Mouse (Mus musculus): ENCODE results near the gene Rnf123. TPM values are rescaled to one million over a fixed set of nuclear protein-coding genes. Genes with fewer than 3 reads are reported as not detected.

Gene Rnf123
- polyA plus RNA-seq, 1 experiment = 82.8 TPM

GRCm38 (mm10) chr9:108123916-108124315, 40.8 kb upstream of the Rnf123 start:
- H3K27ac ChIP-seq (ENCODE audit: control insufficient read depth, insufficient read depth, low read depth, low read length) = no peak overlapping the region
- H3K27me3 ChIP-seq (ENCODE audit: control insufficient read depth, insufficient read depth, low read length) = no peaks in the 10 kb centered on the region
- no peaks in the 10 kb centered on the region for H3K36me3 ChIP-seq (ENCODE audit: control insufficient read depth, insufficient read depth, low read length)
- H3K4me3 ChIP-seq (ENCODE audit: control insufficient read depth, low read depth, low read length) = no peak overlapping the region
- H3K4me1 ChIP-seq (ENCODE audit: control insufficient read depth, insufficient read depth, low read length) = no peaks in the 10 kb centered on the region; the same call in 1 of the 2 replicates
- TF ChIP-seq CTCF (IDR thresholded peaks at IDR 0.05; ENCODE audit: control insufficient read depth, insufficient read depth, insufficient replicate concordance, low read depth, low read length) (no peak), POLR2A (IDR thresholded peaks at IDR 0.05; ENCODE audit: control insufficient read depth, low read depth, low read length) (no peak)

- Histone ChIP-seq H3K4me3 (ENCODE audit: control insufficient read depth, low read depth, low read length) (no peak overlapping the region), H3K27me3 (ENCODE audit: control insufficient read depth, insufficient read depth, low read length) (no peaks in the 10 kb centered on the region), H3K4me1 (ENCODE audit: control insufficient read depth, insufficient read depth, low read length) (no peaks in the 10 kb centered on the region; the same call in 1 of the 2 replicates), H3K36me3 (ENCODE audit: control insufficient read depth, insufficient read depth, low read length) (no peaks in the 10 kb centered on the region), H3K27ac (ENCODE audit: control insufficient read depth, insufficient read depth, low read depth, low read length) (no peak overlapping the region)
- no peak for TF ChIP-seq CTCF (IDR thresholded peaks at IDR 0.05; ENCODE audit: control insufficient read depth, insufficient read depth, insufficient replicate concordance, low read depth, low read length)
- TF ChIP-seq POLR2A (IDR thresholded peaks at IDR 0.05; ENCODE audit: control insufficient read depth, low read depth, low read length) = no peak
Observed at GRCm38 (mm10) chr9:108121170-108121969, 38.2 kb upstream of the Rnf123 start.

- no peak for TF ChIP-seq POLR2A (IDR thresholded peaks at IDR 0.05; ENCODE audit: control insufficient read depth, low read depth, low read length)
- no peak for TF ChIP-seq CTCF (IDR thresholded peaks at IDR 0.05; ENCODE audit: control insufficient read depth, insufficient read depth, insufficient replicate concordance, low read depth, low read length)
- H3K4me3 ChIP-seq (ENCODE audit: control insufficient read depth, low read depth, low read length) = no peak overlapping the region
- no peaks in the 10 kb centered on the region; the same call in 1 of the 2 replicates for H3K4me1 ChIP-seq (ENCODE audit: control insufficient read depth, insufficient read depth, low read length)
- H3K36me3 ChIP-seq (ENCODE audit: control insufficient read depth, insufficient read depth, low read length) = no peaks in the 10 kb centered on the region
- H3K27me3 ChIP-seq (ENCODE audit: control insufficient read depth, insufficient read depth, low read length) = no peaks in the 10 kb centered on the region
- no peak overlapping the region for H3K27ac ChIP-seq (ENCODE audit: control insufficient read depth, insufficient read depth, low read depth, low read length)
Observed at GRCm38 (mm10) chr9:108120671-108121070, 37.5 kb upstream of the Rnf123 start.

GRCm38 (mm10) chr9:108119891-108120411, 36.8 kb upstream of the Rnf123 start:
- TF ChIP-seq POLR2A (IDR thresholded peaks at IDR 0.05; ENCODE audit: control insufficient read depth, low read depth, low read length) (no peak), CTCF (IDR thresholded peaks at IDR 0.05; ENCODE audit: control insufficient read depth, insufficient read depth, insufficient replicate concordance, low read depth, low read length) (no peak)
- Histone ChIP-seq H3K4me1 (ENCODE audit: control insufficient read depth, insufficient read depth, low read length) (peaks cover 4% of the 10 kb centered on the region), H3K4me3 (ENCODE audit: control insufficient read depth, low read depth, low read length) (no peak overlapping the region), H3K27ac (ENCODE audit: control insufficient read depth, insufficient read depth, low read depth, low read length) (no peak overlapping the region), H3K27me3 (ENCODE audit: control insufficient read depth, insufficient read depth, low read length) (no peaks in the 10 kb centered on the region), H3K36me3 (ENCODE audit: control insufficient read depth, insufficient read depth, low read length) (no peaks in the 10 kb centered on the region)

GRCm38 (mm10) chr9:108117143-108117542, 34.0 kb upstream of the Rnf123 start:
- Histone ChIP-seq H3K27ac (ENCODE audit: control insufficient read depth, insufficient read depth, low read depth, low read length) (no peak overlapping the region), H3K36me3 (ENCODE audit: control insufficient read depth, insufficient read depth, low read length) (no peaks in the 10 kb centered on the region), H3K4me1 (ENCODE audit: control insufficient read depth, insufficient read depth, low read length) (peaks cover 14% of the 10 kb centered on the region), H3K27me3 (ENCODE audit: control insufficient read depth, insufficient read depth, low read length) (no peaks in the 10 kb centered on the region), H3K4me3 (ENCODE audit: control insufficient read depth, low read depth, low read length) (no peak overlapping the region)
- TF ChIP-seq POLR2A (IDR thresholded peaks at IDR 0.05; ENCODE audit: control insufficient read depth, low read depth, low read length) (no peak), CTCF (IDR thresholded peaks at IDR 0.05; ENCODE audit: control insufficient read depth, insufficient read depth, insufficient replicate concordance, low read depth, low read length) (no peak)

GRCm38 (mm10) chr9:108115290-108116077, 32.3 kb upstream of the Rnf123 start:
- Histone ChIP-seq H3K27ac (ENCODE audit: control insufficient read depth, insufficient read depth, low read depth, low read length) (no peak overlapping the region), H3K27me3 (ENCODE audit: control insufficient read depth, insufficient read depth, low read length) (no peaks in the 10 kb centered on the region), H3K4me3 (ENCODE audit: control insufficient read depth, low read depth, low read length) (peak overlapping the region; percentile 37), H3K4me1 (ENCODE audit: control insufficient read depth, insufficient read depth, low read length) (peaks cover 14% of the 10 kb centered on the region), H3K36me3 (ENCODE audit: control insufficient read depth, insufficient read depth, low read length) (no peaks in the 10 kb centered on the region)
- TF ChIP-seq POLR2A (IDR thresholded peaks at IDR 0.05; ENCODE audit: control insufficient read depth, low read depth, low read length) = no peak
- TF ChIP-seq CTCF (IDR thresholded peaks at IDR 0.05; ENCODE audit: control insufficient read depth, insufficient read depth, insufficient replicate concordance, low read depth, low read length) = no peak
